Mouse (Mus musculus): ENCODE measurements around the gene Psma6. TPM values are rescaled to one million over a fixed set of nuclear protein-coding genes. Genes with fewer than 3 reads are reported as not detected.
"Not testable (repeated sequence)": the region's sequence is repeated elsewhere in the genome, so short reads cannot be mapped to it uniquely, and the experiment has no call there.

Psma6 gene
- polyA plus RNA-seq, 1 experiment from 2014 or later: 281 TPM

GRCm38 (mm10) chr12:55392733-55393577 is 8.9 kb downstream of the Psma6 start:
- Histone ChIP-seq H3K27me3 (peaks cover 13% of the 10 kb centered on the region), H3K4me3 (replicated peaks) (no peak overlapping the region), H3K36me3 (no peaks in the 10 kb centered on the region), H3K27ac (no peak overlapping the region), H3K9me3 (replicated peaks) (no peaks in the 10 kb centered on the region), H3K4me1 (replicated peaks) (peaks cover 26% of the 10 kb centered on the region), H3K4me2 (no peak overlapping the region), H3K9ac (no peak overlapping the region)
- no peak for ATAC-seq (ENCODE audit: low read depth)
- WGBS (ENCODE audit: insufficient replicate concordance): 70% methylated on average over 11 of the region's 11 CpGs
- no peak for DNase-seq

DNA sequence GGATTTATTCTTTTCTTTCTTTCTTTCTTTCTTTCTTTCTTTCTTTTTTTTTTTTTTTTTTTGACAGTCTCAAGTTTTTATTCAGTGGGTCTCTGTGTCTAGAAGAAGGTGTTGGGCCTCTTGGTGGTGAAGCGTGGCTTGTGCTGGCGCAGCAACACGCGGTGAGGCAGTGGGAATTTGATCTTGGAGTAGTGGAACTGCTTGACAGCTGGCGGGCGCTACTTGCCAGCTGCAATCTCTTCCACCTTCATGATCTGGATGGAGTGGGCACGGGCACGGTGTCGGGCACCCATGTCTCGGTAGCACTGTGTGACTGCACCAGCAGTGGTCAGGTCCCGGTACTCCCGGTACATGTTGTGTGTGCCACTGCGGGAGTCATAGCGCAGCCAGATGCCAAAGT is 11.6 kb downstream of the Psma6 start:
- H3K4me2 ChIP-seq; H3K27me3 ChIP-seq; H3K27ac ChIP-seq; H3K9ac ChIP-seq; H3K36me3 ChIP-seq; DNase-seq; H3K4me3 ChIP-seq (replicated peaks); H3K9me3 ChIP-seq (replicated peaks); ATAC-seq (ENCODE audit: low read depth): not testable (repeated sequence)
- WGBS (ENCODE audit: insufficient replicate concordance): 87% methylated on average over 14 of the region's 14 CpGs
- H3K4me1 ChIP-seq (replicated peaks): peaks cover 19% of the 10 kb centered on the region

GRCm38 (mm10) chr12:55396536-55396935 is 12.5 kb downstream of the Psma6 start:
- H3K27me3 ChIP-seq: no peaks in the 10 kb centered on the region
- no peaks in the 10 kb centered on the region for H3K36me3 ChIP-seq
- no peak overlapping the region for H3K4me2 ChIP-seq
- no peak overlapping the region for H3K4me3 ChIP-seq (replicated peaks)
- H3K27ac ChIP-seq: no peak overlapping the region
- 83% methylated on average over 4 of the region's 4 CpGs for WGBS (ENCODE audit: insufficient replicate concordance)
- no peak overlapping the region for H3K9ac ChIP-seq
- no peaks in the 10 kb centered on the region for H3K9me3 ChIP-seq (replicated peaks)
- peaks cover 24% of the 10 kb centered on the region for H3K4me1 ChIP-seq (replicated peaks)
- ATAC-seq (ENCODE audit: low read depth): no peak
- no peak for DNase-seq

GRCm38 (mm10) chr12:55397544-55398239 is 13.7 kb downstream of the Psma6 start:
- Histone ChIP-seq H3K36me3 (0 out of 2 replicates have a peak, but pooled peaks cover 4% of the 10 kb centered on the region), H3K27me3 (no peaks in the 10 kb centered on the region), H3K4me2 (peak overlapping the region; percentile 91), H3K9ac (peak overlapping the region; percentile 93), H3K4me1 (replicated peaks) (peaks cover 27% of the 10 kb centered on the region), H3K27ac (peak overlapping the region; percentile 81), H3K9me3 (replicated peaks) (no peaks in the 10 kb centered on the region), H3K4me3 (replicated peaks) (peak overlapping the region; percentile 92)
- 52% methylated on average over 9 of the region's 9 CpGs for WGBS (ENCODE audit: insufficient replicate concordance)
- DNase-seq (no peak), ATAC-seq (ENCODE audit: low read depth) (no peak)

GRCm38 (mm10) chr12:55398240-55399127 is 14.5 kb downstream of the Psma6 start:
- DNase-seq: peak; percentile 92
- Histone ChIP-seq H3K27me3 (no peaks in the 10 kb centered on the region), H3K9me3 (replicated peaks) (no peaks in the 10 kb centered on the region), H3K9ac (peak overlapping the region; percentile 93), H3K4me2 (peak overlapping the region; percentile 91), H3K36me3 (peaks cover 7% of the 10 kb centered on the region; the same call in 1 of the 2 replicates), H3K4me3 (replicated peaks) (peak overlapping the region; percentile 92), H3K4me1 (replicated peaks) (peaks cover 27% of the 10 kb centered on the region), H3K27ac (peak overlapping the region; percentile 81)
- WGBS (ENCODE audit: insufficient replicate concordance): under 1% methylated on average over 51 of the region's 51 CpGs
- ATAC-seq (ENCODE audit: low read depth): peak; percentile 99

DNA sequence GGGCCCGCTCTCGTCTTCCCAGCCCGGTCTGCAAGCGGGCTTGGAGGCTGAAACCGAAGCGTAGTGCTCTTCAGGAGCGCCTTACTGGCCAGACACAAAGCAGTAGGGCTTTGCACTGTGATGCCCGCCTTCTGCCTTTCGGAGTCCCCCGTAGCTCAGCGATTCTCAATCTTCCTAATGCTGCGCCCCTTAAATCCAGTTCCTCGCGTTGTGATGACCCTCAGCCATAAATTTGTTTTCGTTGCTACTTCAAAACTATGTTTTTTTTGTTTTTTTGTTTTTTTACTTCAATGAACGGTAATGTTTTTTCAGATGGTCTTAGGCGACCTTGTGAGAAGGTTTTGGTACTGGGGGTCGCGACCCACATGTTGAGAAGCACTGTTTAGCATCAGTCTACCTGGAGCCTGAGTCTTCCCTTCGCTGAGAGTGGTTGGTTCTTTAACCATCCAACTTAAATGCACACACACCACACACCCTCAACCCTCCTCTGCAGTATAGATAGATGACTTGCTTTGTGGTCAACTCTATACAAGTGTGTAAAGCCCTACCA is 15.2 kb downstream of the Psma6 start:
- under 1% methylated on average over 20 of the region's 20 CpGs for WGBS (ENCODE audit: insufficient replicate concordance)
- ATAC-seq (ENCODE audit: low read depth) (peak; percentile 39), DNase-seq (no peak)
- H3K36me3 ChIP-seq: peaks cover 14% of the 10 kb centered on the region
- H3K9ac ChIP-seq: peak overlapping the region; percentile 93
- H3K4me1 ChIP-seq (replicated peaks): peaks cover 27% of the 10 kb centered on the region
- peak overlapping the region; percentile 91 for H3K4me2 ChIP-seq
- H3K9me3 ChIP-seq (replicated peaks): no peaks in the 10 kb centered on the region
- H3K27me3 ChIP-seq: no peaks in the 10 kb centered on the region
- peak overlapping the region; percentile 92 for H3K4me3 ChIP-seq (replicated peaks)
- peak overlapping the region; percentile 81 for H3K27ac ChIP-seq

- Histone ChIP-seq H3K4me1 (replicated peaks) (no peaks in the 10 kb centered on the region), H3K4me3 (replicated peaks) (no peak overlapping the region), H3K36me3 (peaks cover 68% of the 10 kb centered on the region), H3K27me3 (no peaks in the 10 kb centered on the region), H3K27ac (no peak overlapping the region), H3K4me2 (no peak overlapping the region), H3K9ac (no peak overlapping the region), H3K9me3 (replicated peaks) (no peaks in the 10 kb centered on the region)
- 72% methylated on average over 5 of the region's 5 CpGs for WGBS (ENCODE audit: insufficient replicate concordance)
- DNase-seq (no peak), ATAC-seq (ENCODE audit: low read depth) (no peak)
Observed at GRCm38 (mm10) chr12:55407888-55408287, 23.9 kb downstream of the Psma6 start.

GRCm38 (mm10) chr12:55415255-55415654 is 31.2 kb downstream of the Psma6 start:
- H3K27ac ChIP-seq: no peak overlapping the region
- 89% methylated on average over 5 of the region's 5 CpGs for WGBS (ENCODE audit: insufficient replicate concordance)

DNA sequence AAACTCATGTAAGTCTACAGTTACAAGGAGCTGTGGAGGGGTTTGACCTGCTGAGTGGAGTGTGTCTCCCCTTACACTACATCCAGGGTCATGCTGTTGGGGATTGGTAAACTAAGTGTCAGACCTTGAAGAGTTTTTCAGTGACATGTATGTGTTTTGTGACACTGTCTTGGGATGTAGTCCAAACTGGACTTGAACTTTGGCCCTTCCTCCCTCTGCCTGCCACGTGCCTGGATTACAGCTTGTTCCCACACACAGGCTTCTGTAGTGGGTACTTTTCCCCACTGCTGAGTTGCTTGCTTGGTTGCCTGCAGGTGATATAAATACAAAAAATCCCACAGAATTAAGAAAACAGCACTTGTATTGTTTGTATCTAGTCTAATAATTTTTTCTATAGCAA is 31.7 kb downstream of the Psma6 start:
- ATAC-seq (ENCODE audit: low read depth): no peak
- WGBS (ENCODE audit: insufficient replicate concordance): 68% methylated on average over 1 of the region's 1 CpGs
- no peak overlapping the region for H3K27ac ChIP-seq

More at GRCm38 (mm10) chr12:55415255-55415654, 31.2 kb downstream of the Psma6 start:
- DNase-seq: no peak
- peaks cover 86% of the 10 kb centered on the region for H3K36me3 ChIP-seq
- no peak overlapping the region for H3K4me3 ChIP-seq (replicated peaks)
- no peak for ATAC-seq (ENCODE audit: low read depth)
- H3K27me3 ChIP-seq: no peaks in the 10 kb centered on the region
- no peak overlapping the region for H3K9ac ChIP-seq
- no peaks in the 10 kb centered on the region for H3K4me1 ChIP-seq (replicated peaks)
- H3K4me2 ChIP-seq: no peak overlapping the region
- no peaks in the 10 kb centered on the region for H3K9me3 ChIP-seq (replicated peaks)

GRCm38 (mm10) chr12:55420220-55420619 is 36.2 kb downstream of the Psma6 start:
- DNase-seq (no peak), ATAC-seq (ENCODE audit: low read depth) (no peak)
- peaks cover 3% of the 10 kb centered on the region; the same call in 1 of the 2 replicates for H3K4me1 ChIP-seq (replicated peaks)
- H3K9ac ChIP-seq: no peak overlapping the region
- H3K4me2 ChIP-seq: no peak overlapping the region
- no peaks in the 10 kb centered on the region for H3K27me3 ChIP-seq
- no peak overlapping the region for H3K4me3 ChIP-seq (replicated peaks)
- H3K36me3 ChIP-seq: peaks cover 50% of the 10 kb centered on the region
- H3K27ac ChIP-seq: no peak overlapping the region
- no peaks in the 10 kb centered on the region for H3K9me3 ChIP-seq (replicated peaks)
- 92% methylated on average over 24 of the region's 24 CpGs for WGBS (ENCODE audit: insufficient replicate concordance)

More for the DNA sequence above, 31.7 kb downstream of the Psma6 start:
- Histone ChIP-seq H3K4me3 (replicated peaks) (no peak overlapping the region), H3K4me1 (replicated peaks) (no peaks in the 10 kb centered on the region), H3K9me3 (replicated peaks) (no peaks in the 10 kb centered on the region), H3K27me3 (no peaks in the 10 kb centered on the region), H3K4me2 (no peak overlapping the region), H3K36me3 (peaks cover 88% of the 10 kb centered on the region), H3K9ac (no peak overlapping the region)
- DNase-seq: no peak

All from liver, embryonic 13.5 days (tissue).